Mouse (Mus musculus) ES-Bruce4 (cell line): ENCODE results near the gene Cped1. TPM values are rescaled to one million over a fixed set of nuclear protein-coding genes. Genes with fewer than 3 reads are reported as not detected.

Source experiments
- H3K27ac ChIP-seq: 2 replicates; pipeline ENCODE4 v1.5.1; 2012; ENCODE audit warnings: low read length, inconsistent platforms; ENCODE audit not compliant: insufficient read depth
- H3K27me3 ChIP-seq: 2 replicates; pipeline ENCODE4 v1.6.1; 2012; ENCODE audit warnings: mild to moderate bottlenecking, low read length, inconsistent platforms; ENCODE audit not compliant: control insufficient read depth, poor library complexity, insufficient read depth, severe bottlenecking
- H3K36me3 ChIP-seq: 2 replicates; pipeline ENCODE4 v1.6.1; 2012; ENCODE audit warnings: inconsistent platforms, mild to moderate bottlenecking, low read length, moderate library complexity; ENCODE audit not compliant: control insufficient read depth, poor library complexity, insufficient read depth, severe bottlenecking
- H3K4me1 ChIP-seq: one replicate; pipeline ENCODE4 v1.8.1; 2011; ENCODE audit warnings: low read length; ENCODE audit not compliant: control insufficient read depth, insufficient read depth
- H3K4me3 ChIP-seq: 2 replicates; pipeline ENCODE4 v1.5.1; 2011; ENCODE audit warnings: low read depth, mild to moderate bottlenecking, low read length
- H3K9ac ChIP-seq: 2 replicates; pipeline ENCODE4 v1.6.1; 2012; ENCODE audit warnings: low read depth, mild to moderate bottlenecking, inconsistent platforms; ENCODE audit not compliant: poor library complexity, severe bottlenecking
- H3K9me3 ChIP-seq: replicated peaks from 2 replicates; pipeline ENCODE4 v1.6.1; 2012; ENCODE audit warnings: mild to moderate bottlenecking, low read length, inconsistent platforms; ENCODE audit not compliant: control insufficient read depth, poor library complexity, insufficient read depth, severe bottlenecking
- CTCF ChIP-seq: IDR thresholded peaks from one replicate; pipeline ENCODE4 v1.8.1; 2011; ENCODE audit warnings: low read depth, low read length
- EP300 ChIP-seq: IDR thresholded peaks from 2 replicates; pipeline ENCODE4 v1.6.1; 2011; ENCODE audit warnings: low read depth, low read length; ENCODE audit not compliant: insufficient read depth
- POLR2A ChIP-seq: IDR thresholded peaks from one replicate; pipeline ENCODE4 v1.8.1; 2011; ENCODE audit warnings: low read length; ENCODE audit not compliant: insufficient read depth
- polyA plus RNA-seq: library from polyadenylated mRNA; stranded (reverse); fragments of >200 nt; gene quantifications from 2 replicates; pipeline ENCODE4 v1.2.4, GENCODE M21; 2011; ENCODE audit warnings: low read depth; ENCODE audit not compliant: missing spikeins, insufficient read depth, insufficient read length

The Cped1 gene
- polyA plus RNA-seq, 1 experiment, result 0.90 TPM

- Histone ChIP-seq H3K4me3 (no peak overlapping the region), H3K27ac (no peak overlapping the region), H3K36me3 (no peaks in the 10 kb centered on the region), H3K9me3 (no peaks in the 10 kb centered on the region), H3K9ac (no peak overlapping the region), H3K27me3 (no peaks in the 10 kb centered on the region), H3K4me1 (no peaks in the 10 kb centered on the region)
- TF ChIP-seq POLR2A (no peak), CTCF (no peak), EP300 (no peak)
Observed at GRCm38 (mm10) chr6:22026358-22026673, 40.6 kb downstream of the Cped1 start.

DNA sequence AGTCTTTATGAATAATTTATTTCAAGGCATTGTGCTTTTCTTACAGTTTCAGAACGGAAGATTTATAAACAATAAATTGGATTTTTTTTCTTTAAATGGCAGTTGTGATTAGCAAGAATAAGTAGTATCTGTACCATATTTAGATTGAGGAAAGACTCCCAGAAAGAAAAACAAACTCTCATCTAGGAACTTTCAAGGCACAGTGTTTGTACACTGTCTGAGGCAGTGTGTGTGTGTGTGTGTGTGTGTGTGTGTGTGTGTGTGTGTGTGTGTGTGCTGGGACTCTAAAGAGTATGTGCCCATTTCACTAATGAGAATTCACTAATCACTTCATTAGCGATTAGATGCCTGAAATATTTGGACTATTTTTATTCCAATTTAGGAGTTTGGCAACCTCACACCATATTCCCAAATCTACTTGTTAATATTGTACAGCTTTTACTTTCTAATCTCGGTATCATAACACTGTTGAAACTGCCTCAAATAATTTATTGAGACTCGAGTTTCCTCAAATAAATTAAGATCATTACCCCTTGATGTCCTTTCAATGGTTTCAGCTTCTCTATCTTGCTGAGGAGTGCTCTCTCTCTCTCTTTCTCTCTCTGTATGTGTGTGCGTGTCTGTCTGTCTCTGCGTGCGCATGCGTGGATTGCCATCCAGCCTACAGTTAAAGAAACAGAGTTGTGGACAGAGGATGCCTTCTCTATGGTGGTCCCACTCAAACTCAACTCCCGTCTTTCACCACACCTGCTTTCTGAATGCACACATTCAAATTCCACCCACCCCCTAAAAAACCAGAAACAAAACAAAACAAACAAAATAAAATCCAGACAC lies 41.3 kb downstream of the Cped1 start:
- H3K9ac ChIP-seq, result no peak overlapping the region
- H3K27me3 ChIP-seq, result no peaks in the 10 kb centered on the region
- no peaks in the 10 kb centered on the region for H3K9me3 ChIP-seq
- H3K27ac ChIP-seq, result no peak overlapping the region
- no peak overlapping the region for H3K4me3 ChIP-seq
- no peaks in the 10 kb centered on the region for H3K4me1 ChIP-seq
- H3K36me3 ChIP-seq, result no peaks in the 10 kb centered on the region
- TF ChIP-seq POLR2A (no peak), EP300 (no peak), CTCF (no peak)

- no peak overlapping the region for H3K4me3 ChIP-seq
- no peak overlapping the region for H3K9ac ChIP-seq
- H3K4me1 ChIP-seq, result no peaks in the 10 kb centered on the region
- no peak for TF ChIP-seq CTCF
- no peak for TF ChIP-seq POLR2A
- no peak for TF ChIP-seq EP300
- H3K27ac ChIP-seq, result no peak overlapping the region
- H3K36me3 ChIP-seq, result no peaks in the 10 kb centered on the region
- H3K9me3 ChIP-seq, result no peaks in the 10 kb centered on the region
- H3K27me3 ChIP-seq, result no peaks in the 10 kb centered on the region
Observed at GRCm38 (mm10) chr6:22027854-22028253, 42.1 kb downstream of the Cped1 start.

- Histone ChIP-seq H3K9me3 (no peaks in the 10 kb centered on the region), H3K27me3 (no peaks in the 10 kb centered on the region), H3K4me3 (no peak overlapping the region), H3K27ac (no peak overlapping the region), H3K36me3 (no peaks in the 10 kb centered on the region), H3K9ac (no peak overlapping the region), H3K4me1 (no peaks in the 10 kb centered on the region)
- no peak for TF ChIP-seq EP300
- no peak for TF ChIP-seq CTCF
- TF ChIP-seq POLR2A, result no peak
Observed at GRCm38 (mm10) chr6:22030381-22030780, 44.7 kb downstream of the Cped1 start.

DNA sequence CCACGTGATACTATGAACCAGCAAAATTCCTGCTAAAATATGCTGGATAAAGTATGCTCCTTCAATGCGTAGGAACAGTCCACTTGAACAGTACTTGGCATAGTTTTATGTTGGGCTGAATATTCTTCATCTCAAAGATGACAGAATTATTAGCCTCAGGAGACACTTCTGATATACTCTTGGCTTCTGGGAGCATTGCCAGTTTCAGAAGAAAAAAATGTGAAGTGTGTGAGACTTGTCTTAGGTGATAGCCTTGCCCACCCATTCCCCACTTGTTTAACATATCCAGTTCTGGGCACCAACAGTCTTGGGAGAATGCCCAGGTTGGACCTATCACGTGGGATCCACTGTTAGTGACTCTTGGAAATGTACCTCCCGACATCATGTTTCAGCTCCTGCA lies 47.5 kb downstream of the Cped1 start:
- H3K27me3 ChIP-seq, result no peaks in the 10 kb centered on the region
- H3K27ac ChIP-seq, result no peak overlapping the region
- no peaks in the 10 kb centered on the region for H3K4me1 ChIP-seq
- H3K9me3 ChIP-seq, result no peaks in the 10 kb centered on the region
- TF ChIP-seq EP300 (no peak), CTCF (no peak), POLR2A (no peak)
- H3K4me3 ChIP-seq, result no peak overlapping the region
- no peaks in the 10 kb centered on the region for H3K36me3 ChIP-seq
- no peak overlapping the region for H3K9ac ChIP-seq

DNA sequence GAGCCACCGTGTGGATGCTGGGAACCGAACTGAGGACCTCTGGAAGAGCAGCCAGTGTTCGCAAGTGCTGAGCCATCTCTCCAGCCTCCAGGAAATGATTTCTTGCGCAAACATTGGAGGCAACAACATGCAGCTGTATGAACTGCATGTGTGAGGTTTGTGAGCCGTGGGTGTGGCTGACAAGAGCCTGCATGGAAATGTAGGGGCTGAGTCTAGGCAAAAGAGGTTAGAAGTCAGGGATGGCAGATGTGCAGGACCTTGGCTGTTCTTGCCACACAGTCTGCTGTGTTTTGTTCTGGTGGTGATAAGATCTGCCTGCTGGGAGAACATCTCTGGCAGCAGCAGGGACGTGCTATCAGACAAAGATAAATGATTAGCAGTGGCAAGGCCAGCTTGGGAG lies 49.7 kb downstream of the Cped1 start:
- no peaks in the 10 kb centered on the region for H3K27me3 ChIP-seq
- H3K9me3 ChIP-seq, result no peaks in the 10 kb centered on the region
- no peak overlapping the region for H3K27ac ChIP-seq
- TF ChIP-seq POLR2A, result no peak
- no peak for TF ChIP-seq CTCF
- no peak for TF ChIP-seq EP300
- H3K36me3 ChIP-seq, result no peaks in the 10 kb centered on the region
- no peak overlapping the region for H3K4me3 ChIP-seq
- no peaks in the 10 kb centered on the region for H3K4me1 ChIP-seq
- H3K9ac ChIP-seq, result no peak overlapping the region
